Mouse (Mus musculus) stomach, postnatal 0 days (tissue): ENCODE measurements around the gene Mcam.

Source experiments
- CTCF ChIP-seq: IDR thresholded peaks from 2 replicates; pipeline ENCODE4 v1.5.1; 2016; ENCODE audit warnings: antibody characterized with exemption, low read depth, mild to moderate bottlenecking, moderate library complexity
- EP300 ChIP-seq: optimal IDR thresholded peaks from 2 replicates; pipeline ENCODE3; 2016; ENCODE audit warnings: antibody characterized with exemption

GRCm38 (mm10) chr9:44135731-44136411 is 1.6 kb downstream of the Mcam start:
- TF ChIP-seq CTCF (no peak), EP300 (no peak)
